Mouse (Mus musculus) E14TG2a.4 (cell line): ENCODE measurements around the gene Kif7.

ENCODE experiments used
- H3K27me3 ChIP-seq: 2 replicates; pipeline ENCODE4 v1.6.1; 2014; ENCODE audit warnings: low read length, control low read depth; ENCODE audit not compliant: insufficient read depth
- H3K36me3 ChIP-seq: 2 replicates; pipeline ENCODE4 v1.6.1; 2014; ENCODE audit warnings: low read length, control low read depth; ENCODE audit not compliant: insufficient read depth
- H3K4me1 ChIP-seq: replicated peaks from 2 replicates; pipeline ENCODE4 v1.6.1; 2014; ENCODE audit warnings: low read depth, low read length, control low read depth
- H3K4me3 ChIP-seq: replicated peaks from 2 replicates; pipeline ENCODE4 v1.5.1; 2014; ENCODE audit warnings: mild to moderate bottlenecking, low read length
- H3K9me3 ChIP-seq: 2 replicates; pipeline ENCODE4 v1.6.1; 2014; ENCODE audit warnings: low read length, control low read depth
- CTCF ChIP-seq: conservative IDR thresholded peaks from 2 replicates; pipeline ENCODE4 v1.5.1; 2014; ENCODE audit warnings: low read length
- NANOG ChIP-seq: IDR thresholded peaks from 2 replicates; pipeline ENCODE4 v1.6.1; 2014; ENCODE audit warnings: borderline replicate concordance, low read length, mixed read lengths
- POU5F1 ChIP-seq: IDR thresholded peaks from 2 replicates; pipeline ENCODE4 v1.6.1; 2014; ENCODE audit warnings: low read length, borderline replicate concordance

Kif7 gene

GRCm38 (mm10) chr7:79729743-79730370 lies 14.3 kb upstream of the Kif7 start:
- TF ChIP-seq POU5F1 (no peak), CTCF (peak; percentile 22), NANOG (no peak)

DNA sequence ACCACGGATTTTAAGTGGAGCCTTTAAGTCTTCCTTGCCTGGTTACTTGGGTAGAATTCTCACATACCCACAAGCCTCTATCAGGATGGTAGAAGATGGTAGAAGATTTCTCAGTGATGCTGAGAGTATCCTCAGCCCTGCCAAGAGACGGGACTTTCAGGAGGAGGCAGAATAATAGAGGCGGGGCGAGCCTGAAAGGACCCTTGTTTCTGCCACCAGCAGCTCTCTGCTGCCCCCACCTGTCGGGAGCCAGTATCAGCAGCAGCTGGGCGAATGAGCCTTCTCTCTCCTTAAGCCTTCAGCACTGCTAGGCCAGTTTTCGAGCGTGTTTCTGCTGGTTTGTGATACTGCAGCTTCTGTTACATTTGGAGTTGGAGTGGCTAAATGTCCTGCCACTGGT lies 13.6 kb upstream of the Kif7 start:
- Histone ChIP-seq H3K4me1 (peaks cover 22% of the 10 kb centered on the region), H3K36me3 (no peaks in the 10 kb centered on the region), H3K4me3 (no peak overlapping the region), H3K27me3 (peaks cover 38% of the 10 kb centered on the region), H3K9me3 (no peaks in the 10 kb centered on the region)
- peak; percentile 88 for TF ChIP-seq CTCF
- TF ChIP-seq NANOG: no peak

More at GRCm38 (mm10) chr7:79729743-79730370, 14.3 kb upstream of the Kif7 start:
- Histone ChIP-seq H3K4me3 (no peak overlapping the region), H3K9me3 (no peaks in the 10 kb centered on the region), H3K4me1 (peaks cover 22% of the 10 kb centered on the region), H3K27me3 (peaks cover 35% of the 10 kb centered on the region), H3K36me3 (peaks cover 4% of the 10 kb centered on the region; the same call in 1 of the 2 replicates)

- TF ChIP-seq POU5F1 (no peak), CTCF (peak; percentile 95)
- no peak overlapping the region for H3K4me3 ChIP-seq
- peaks cover 44% of the 10 kb centered on the region for H3K27me3 ChIP-seq
- H3K36me3 ChIP-seq: no peaks in the 10 kb centered on the region
- no peaks in the 10 kb centered on the region for H3K9me3 ChIP-seq
- peaks cover 22% of the 10 kb centered on the region for H3K4me1 ChIP-seq
Measured at GRCm38 (mm10) chr7:79728219-79728618, 12.7 kb upstream of the Kif7 start.

DNA sequence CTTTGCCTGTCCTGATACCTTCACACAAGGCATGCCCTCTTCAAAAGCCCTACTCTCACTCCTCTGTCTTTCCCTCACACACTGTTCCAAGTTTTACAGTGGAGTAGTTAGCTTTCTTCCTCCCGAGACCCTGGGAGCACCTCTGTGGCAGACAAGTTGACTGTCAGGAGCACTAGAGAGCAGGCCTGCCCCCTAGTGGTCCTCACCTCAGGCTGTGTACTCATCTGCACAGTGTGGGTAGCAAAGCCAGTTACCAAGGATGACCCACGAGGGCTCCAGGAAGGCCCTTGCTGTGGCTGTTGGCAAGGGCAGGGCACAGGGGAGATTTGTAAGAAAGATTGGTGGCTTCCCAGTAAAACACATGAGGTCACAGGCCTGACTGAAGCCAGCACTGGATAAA lies 11.6 kb upstream of the Kif7 start:
- Histone ChIP-seq H3K9me3 (no peaks in the 10 kb centered on the region), H3K4me1 (peaks cover 22% of the 10 kb centered on the region), H3K4me3 (no peak overlapping the region), H3K27me3 (peaks cover 50% of the 10 kb centered on the region), H3K36me3 (no peaks in the 10 kb centered on the region)
- TF ChIP-seq NANOG: no peak
- peak; percentile 70 for TF ChIP-seq CTCF
- TF ChIP-seq POU5F1: no peak

GRCm38 (mm10) chr7:79721386-79721977 lies 6.0 kb upstream of the Kif7 start:
- H3K9me3 ChIP-seq: no peaks in the 10 kb centered on the region
- peaks cover 71% of the 10 kb centered on the region for H3K27me3 ChIP-seq
- no peak for TF ChIP-seq CTCF
- TF ChIP-seq POU5F1: no peak
- no peak for TF ChIP-seq NANOG
- peak overlapping the region; percentile 83 for H3K4me3 ChIP-seq
- no peaks in the 10 kb centered on the region for H3K36me3 ChIP-seq
- H3K4me1 ChIP-seq: peaks cover 13% of the 10 kb centered on the region

- no peak for TF ChIP-seq POU5F1
- TF ChIP-seq NANOG: no peak
- TF ChIP-seq CTCF: no peak
- Histone ChIP-seq H3K36me3 (peaks cover 46% of the 10 kb centered on the region), H3K9me3 (no peaks in the 10 kb centered on the region), H3K27me3 (peaks cover 42% of the 10 kb centered on the region), H3K4me1 (peaks cover 29% of the 10 kb centered on the region), H3K4me3 (peak overlapping the region; percentile 75)
Measured at GRCm38 (mm10) chr7:79710831-79711230, 4.7 kb downstream of the Kif7 start.

DNA sequence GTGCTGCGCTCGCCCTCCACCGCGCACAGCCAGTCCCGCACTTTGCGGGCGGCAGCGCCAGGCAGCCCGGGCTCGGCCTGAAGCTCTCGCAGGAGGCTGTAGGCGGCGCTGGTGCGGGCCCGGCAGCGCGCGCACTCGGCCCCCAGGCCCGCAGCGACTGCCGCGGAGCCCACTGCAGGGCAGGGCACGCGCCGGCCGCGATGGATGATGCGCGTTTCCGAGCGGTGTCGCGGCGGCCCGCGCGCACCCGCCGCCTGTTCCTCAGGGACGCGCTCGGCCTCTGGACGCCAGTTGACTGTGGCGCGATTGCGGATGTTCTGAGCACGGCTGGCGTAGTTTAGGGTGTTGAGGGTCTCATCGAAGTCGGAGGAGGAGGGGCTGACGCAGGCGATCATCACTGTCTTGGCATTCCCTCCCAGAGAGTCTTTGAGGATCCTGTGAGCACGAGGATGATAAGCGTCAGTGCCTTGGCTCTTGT lies 5.4 kb downstream of the Kif7 start:
- TF ChIP-seq NANOG: no peak
- TF ChIP-seq POU5F1: no peak
- no peak for TF ChIP-seq CTCF
- peaks cover 52% of the 10 kb centered on the region for H3K36me3 ChIP-seq
- no peaks in the 10 kb centered on the region for H3K9me3 ChIP-seq
- peaks cover 29% of the 10 kb centered on the region for H3K4me1 ChIP-seq
- H3K4me3 ChIP-seq: peak overlapping the region; percentile 75
- H3K27me3 ChIP-seq: peaks cover 42% of the 10 kb centered on the region

DNA sequence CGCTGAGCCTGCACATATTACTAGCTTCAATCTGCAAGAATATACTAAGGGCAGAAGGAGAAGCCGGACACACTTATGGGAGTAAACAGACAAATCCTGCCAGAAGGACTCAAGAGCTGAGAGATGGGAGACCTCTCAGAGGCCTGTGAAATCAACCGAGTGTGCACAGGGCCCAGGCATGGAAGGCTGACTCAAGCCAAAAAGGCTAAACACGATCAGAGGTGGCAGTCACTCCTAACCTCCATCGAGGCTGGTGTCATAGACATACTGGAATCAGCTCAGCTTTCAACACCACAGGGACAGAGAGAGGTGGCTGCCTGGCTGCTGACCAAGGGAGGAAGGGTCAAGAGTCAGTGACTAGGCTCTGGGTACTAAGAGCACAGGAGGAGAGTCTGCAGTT lies 10.3 kb downstream of the Kif7 start:
- H3K36me3 ChIP-seq: peaks cover 76% of the 10 kb centered on the region
- no peak for TF ChIP-seq CTCF
- TF ChIP-seq POU5F1: no peak
- no peak for TF ChIP-seq NANOG
- peaks cover 25% of the 10 kb centered on the region for H3K27me3 ChIP-seq
- peaks cover 32% of the 10 kb centered on the region for H3K4me1 ChIP-seq
- H3K9me3 ChIP-seq: no peaks in the 10 kb centered on the region
- no peak overlapping the region for H3K4me3 ChIP-seq

DNA sequence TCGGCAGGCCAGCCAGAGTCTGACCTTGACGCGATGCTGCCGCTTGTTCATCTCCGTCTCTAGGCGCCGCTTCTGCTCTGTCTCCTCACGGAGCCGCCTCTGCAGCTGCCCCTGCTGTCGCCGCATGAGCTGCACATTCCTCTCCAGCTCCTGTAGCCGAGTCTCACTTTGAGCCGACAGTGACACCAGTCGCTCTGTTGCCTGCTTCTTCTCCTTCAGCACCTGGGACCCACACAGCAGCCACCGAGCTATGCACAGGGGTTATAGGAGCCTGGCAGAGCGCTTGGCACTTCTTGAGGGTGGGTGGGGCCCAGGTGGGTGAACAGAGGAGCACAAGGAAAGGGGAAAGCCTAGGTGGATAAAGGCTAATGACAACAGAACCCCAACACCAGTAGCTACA lies 12.8 kb downstream of the Kif7 start:
- Histone ChIP-seq H3K4me3 (no peak overlapping the region), H3K36me3 (peaks cover 90% of the 10 kb centered on the region), H3K9me3 (no peaks in the 10 kb centered on the region), H3K4me1 (peaks cover 32% of the 10 kb centered on the region), H3K27me3 (0 out of 2 replicates have a peak, but pooled peaks cover 3% of the 10 kb centered on the region)
- TF ChIP-seq POU5F1 (no peak), CTCF (no peak), NANOG (no peak)
